Mouse (Mus musculus): ENCODE data around the gene Ndufs2. TPM values are rescaled to one million over a fixed set of nuclear protein-coding genes. Genes with fewer than 3 reads are reported as not detected.
A peak's percentile ranks its signal among the peaks of the same experiment; 100 is the strongest.

Ndufs2 gene
- polyA plus RNA-seq (2012; fragmentation: generic; extraction: Trizol): 227 TPM
- long read RNA-seq, experiment 1, transcript Ndufs2-201 (13 exons, 1,623 nt): major isoform, 188 of 246 reads
- long read RNA-seq, experiment 1, partial matches to known transcripts: 46 of 246 reads
- long read RNA-seq, experiment 1, other reads (novel, unspliced or antisense): 10 of 246 reads
- long read RNA-seq, experiment 2, transcript Ndufs2-201 (13 exons, 1,623 nt): major isoform, 590 of 638 reads
- long read RNA-seq, experiment 2, transcript Ndufs2-202 (12 exons, 1,545 nt): minor isoform, 22 of 638 reads
- long read RNA-seq, experiment 2, partial matches to known transcripts: 3 of 638 reads
- long read RNA-seq, experiment 2, other reads (novel, unspliced or antisense): 23 of 638 reads

DNA sequence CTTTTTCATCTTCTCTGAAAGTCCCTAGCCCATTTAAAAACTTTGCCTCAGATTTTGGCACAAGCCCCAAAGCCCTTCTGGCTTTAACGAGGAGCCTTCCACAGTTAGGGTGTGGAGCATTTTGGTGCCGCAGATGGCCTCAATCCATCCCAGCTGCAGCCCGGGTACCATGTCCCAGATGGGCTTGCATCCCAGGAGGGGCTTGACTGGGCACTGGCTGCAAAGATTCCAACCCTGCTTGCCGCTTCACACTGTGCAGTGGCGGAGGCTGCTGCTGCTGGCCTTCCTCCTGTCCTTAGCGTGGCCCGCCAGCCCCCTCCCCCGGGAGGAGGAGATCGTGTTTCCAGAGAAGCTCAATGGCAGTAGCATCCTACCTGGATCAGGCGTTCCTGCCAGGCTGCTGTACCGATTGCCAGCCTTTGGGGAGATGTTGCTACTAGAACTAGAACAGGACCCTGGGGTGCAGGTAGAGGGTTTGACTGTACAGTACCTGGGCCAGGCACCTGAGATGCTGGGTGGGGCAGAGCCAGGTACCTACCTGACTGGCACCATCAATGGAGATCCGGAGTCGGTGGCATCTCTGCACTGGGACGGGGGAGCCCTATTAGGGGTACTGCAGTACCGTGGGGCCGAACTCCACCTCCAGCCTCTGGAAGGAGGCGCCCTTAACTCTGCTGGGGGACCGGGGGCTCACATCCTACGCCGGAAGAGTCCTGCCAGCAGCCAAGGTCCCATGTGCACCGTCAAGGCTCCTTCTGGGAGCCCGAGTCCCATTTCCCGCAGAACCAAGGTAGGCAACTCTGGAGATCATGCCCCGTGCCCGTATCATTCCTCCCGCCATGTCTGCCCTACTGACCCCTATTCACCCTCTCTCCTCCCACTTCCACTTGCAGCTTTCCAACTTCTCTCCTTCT, at the start of gene Ndufs2:
Ndufs2 (minus strand) TSS at position 709 of the 914 bp plus-strand sequence.
- Histone ChIP-seq H3K36me3 (ENCODE audit: control insufficient read depth, insufficient read depth) (peaks cover 5% of the 10 kb centered on the region), H3K79me2 (ENCODE audit: control insufficient read depth, insufficient read depth) (peaks cover 9% of the 10 kb centered on the region), H3K27me3 (ENCODE audit: control insufficient read depth, insufficient read depth, insufficient read length) (no peaks in the 10 kb centered on the region), H3ac (ENCODE audit: control insufficient read depth, insufficient read length, low read depth) (peak within 1 kb of the TSS; percentile 72), H3K79me3 (ENCODE audit: low read depth) (peaks cover 8% of the 10 kb centered on the region), H3K4me3 (ENCODE audit: insufficient read depth, poor library complexity, severe bottlenecking) (peak within 1 kb of the TSS; percentile 29)
- no peak for TF ChIP-seq MAX (IDR thresholded peaks at IDR 0.05)
- no peak for TF ChIP-seq MYOG (IDR thresholded peaks at IDR 0.05; ENCODE audit: control insufficient read depth, extremely low read depth, insufficient read length)
- TF ChIP-seq MYOD1 (IDR thresholded peaks at IDR 0.05; ENCODE audit: control insufficient read depth, insufficient read length, low read depth): no peak
- no peak for TF ChIP-seq CEBPB (IDR thresholded peaks at IDR 0.05; ENCODE audit: low read depth)
- no peak for TF ChIP-seq USF1 (IDR thresholded peaks at IDR 0.05; ENCODE audit: low read depth)
- TF ChIP-seq FOSL1 (IDR thresholded peaks at IDR 0.05; ENCODE audit: insufficient read depth, low read length, poor library complexity, severe bottlenecking): no peak
- no peak for TF ChIP-seq CTCF (IDR thresholded peaks at IDR 0.05; ENCODE audit: control insufficient read depth, insufficient read depth, insufficient read length)

DNA sequence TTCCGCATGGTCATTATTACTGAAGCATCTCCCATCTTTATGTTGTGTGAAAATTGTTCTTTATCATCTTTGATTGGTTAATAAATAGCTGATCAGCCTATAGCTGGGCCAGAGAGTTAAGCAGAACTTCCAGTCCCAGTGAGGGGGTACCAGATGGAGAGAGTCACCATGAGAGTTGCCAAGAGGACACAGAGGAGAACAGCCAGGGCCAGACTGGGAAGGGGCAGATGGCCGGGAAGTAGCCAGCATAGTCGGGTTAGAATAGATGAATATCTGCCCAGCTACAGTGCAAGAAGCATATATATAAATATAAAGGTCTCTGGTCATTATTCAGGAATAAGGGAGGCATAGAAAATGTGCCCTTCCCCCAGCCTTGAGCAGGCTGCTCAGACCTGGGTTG, 47.0 kb upstream of the Ndufs2 start:
- no peak overlapping the region for H3K4me3 ChIP-seq (ENCODE audit: insufficient read depth, poor library complexity, severe bottlenecking)
- H3K36me3 ChIP-seq (ENCODE audit: control insufficient read depth, insufficient read depth): no peaks in the 10 kb centered on the region
- no peak overlapping the region for H3ac ChIP-seq (ENCODE audit: control insufficient read depth, insufficient read length, low read depth)
- peaks cover 11% of the 10 kb centered on the region for H3K79me2 ChIP-seq (ENCODE audit: control insufficient read depth, insufficient read depth)
- H3K27me3 ChIP-seq (ENCODE audit: control insufficient read depth, insufficient read depth, insufficient read length): no peaks in the 10 kb centered on the region
- TF ChIP-seq USF1 (IDR thresholded peaks at IDR 0.05; ENCODE audit: low read depth) (no peak), CEBPB (IDR thresholded peaks at IDR 0.05; ENCODE audit: low read depth) (no peak), MYOG (IDR thresholded peaks at IDR 0.05; ENCODE audit: control insufficient read depth, extremely low read depth, insufficient read length) (no peak), MYOD1 (IDR thresholded peaks at IDR 0.05; ENCODE audit: control insufficient read depth, insufficient read length, low read depth) (no peak), MAX (IDR thresholded peaks at IDR 0.05) (no peak), CTCF (IDR thresholded peaks at IDR 0.05; ENCODE audit: control insufficient read depth, insufficient read depth, insufficient read length) (no peak), FOSL1 (IDR thresholded peaks at IDR 0.05; ENCODE audit: insufficient read depth, low read length, poor library complexity, severe bottlenecking) (no peak)
- H3K79me3 ChIP-seq (ENCODE audit: low read depth): peaks cover 2% of the 10 kb centered on the region

DNA sequence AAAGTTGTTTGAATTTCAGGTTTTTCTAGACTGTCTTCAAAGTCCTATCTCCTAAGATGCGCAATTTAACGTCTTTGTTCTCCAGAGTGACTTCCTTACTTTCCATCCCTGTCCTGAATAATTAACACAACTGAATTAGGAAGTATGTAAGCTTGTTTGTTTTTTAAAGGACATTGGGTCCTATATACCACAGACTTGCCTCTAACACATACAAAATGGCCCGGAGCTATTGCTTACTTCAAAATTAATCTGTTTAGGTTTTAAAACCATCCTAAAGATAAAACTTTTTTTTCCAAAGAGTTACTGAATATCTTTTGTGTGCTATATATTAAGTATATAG, 43.8 kb upstream of the Ndufs2 start:
- Histone ChIP-seq H3K27me3 (ENCODE audit: control insufficient read depth, insufficient read depth, insufficient read length) (no peaks in the 10 kb centered on the region), H3K36me3 (ENCODE audit: control insufficient read depth, insufficient read depth) (no peaks in the 10 kb centered on the region), H3K4me3 (ENCODE audit: insufficient read depth, poor library complexity, severe bottlenecking) (peak overlapping the region; percentile 80), H3K79me3 (ENCODE audit: low read depth) (peaks cover 11% of the 10 kb centered on the region), H3ac (ENCODE audit: control insufficient read depth, insufficient read length, low read depth) (no peak overlapping the region), H3K79me2 (ENCODE audit: control insufficient read depth, insufficient read depth) (peaks cover 37% of the 10 kb centered on the region)
- TF ChIP-seq MYOD1 (IDR thresholded peaks at IDR 0.05; ENCODE audit: control insufficient read depth, insufficient read length, low read depth) (no peak), CEBPB (IDR thresholded peaks at IDR 0.05; ENCODE audit: low read depth) (no peak), CTCF (IDR thresholded peaks at IDR 0.05; ENCODE audit: control insufficient read depth, insufficient read depth, insufficient read length) (no peak), FOSL1 (IDR thresholded peaks at IDR 0.05; ENCODE audit: insufficient read depth, low read length, poor library complexity, severe bottlenecking) (no peak), MAX (IDR thresholded peaks at IDR 0.05) (no peak)

DNA sequence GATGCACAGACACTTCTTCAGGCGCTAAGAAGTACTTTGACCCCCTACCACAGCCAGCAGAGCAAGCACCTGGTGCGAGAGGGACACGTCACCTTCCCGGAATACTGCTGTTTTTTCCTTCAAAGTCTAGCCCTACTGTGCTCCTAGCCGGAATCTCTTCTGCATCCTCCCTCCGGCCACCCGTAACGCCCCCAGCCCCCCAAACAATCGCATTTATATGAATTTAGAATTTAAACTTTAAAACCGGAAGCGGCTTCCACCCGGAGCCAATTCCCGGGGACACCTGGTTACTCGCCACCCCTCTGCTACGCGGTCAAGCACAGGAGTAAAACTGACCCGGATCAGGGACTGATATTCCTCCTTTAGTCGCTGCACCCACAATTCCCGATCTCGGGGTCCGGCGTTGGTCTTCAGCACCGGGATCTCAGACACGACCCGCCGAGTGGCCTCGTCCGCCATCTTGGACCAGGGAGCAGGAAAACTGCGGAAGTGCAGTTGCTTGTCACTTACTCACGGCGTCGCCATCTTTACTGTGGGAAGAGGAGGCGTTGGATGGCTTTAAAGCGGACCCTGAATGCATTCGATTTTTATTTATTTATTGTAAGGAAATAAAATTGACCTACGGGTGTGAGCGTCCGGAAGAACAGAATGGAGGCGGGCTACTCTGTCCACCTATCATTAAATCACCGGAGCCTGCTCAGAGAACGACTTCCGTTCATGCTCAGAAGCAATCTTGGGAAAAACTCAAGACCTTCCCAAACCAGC, 43.3 kb upstream of the Ndufs2 start, which contains the start of gene Ufc1:
Ufc1 (minus strand) TSS at position 727 of the 765 bp plus-strand sequence.
- peaks cover 42% of the 10 kb centered on the region for H3K79me2 ChIP-seq (ENCODE audit: control insufficient read depth, insufficient read depth)
- H3K27me3 ChIP-seq (ENCODE audit: control insufficient read depth, insufficient read depth, insufficient read length): no peaks in the 10 kb centered on the region
- peaks cover 2% of the 10 kb centered on the region for H3K36me3 ChIP-seq (ENCODE audit: control insufficient read depth, insufficient read depth)
- H3K79me3 ChIP-seq (ENCODE audit: low read depth): peaks cover 11% of the 10 kb centered on the region
- no peak for TF ChIP-seq CTCF (IDR thresholded peaks at IDR 0.05; ENCODE audit: control insufficient read depth, insufficient read depth, insufficient read length)
- peak; percentile 11 for TF ChIP-seq MYOD1 (IDR thresholded peaks at IDR 0.05; ENCODE audit: control insufficient read depth, insufficient read length, low read depth)
- no peak for TF ChIP-seq MAX (IDR thresholded peaks at IDR 0.05)
- no peak for TF ChIP-seq USF1 (IDR thresholded peaks at IDR 0.05; ENCODE audit: low read depth)
- no peak for TF ChIP-seq CEBPB (IDR thresholded peaks at IDR 0.05; ENCODE audit: low read depth)
- no peak for TF ChIP-seq MYOG (IDR thresholded peaks at IDR 0.05; ENCODE audit: control insufficient read depth, extremely low read depth, insufficient read length)
- TF ChIP-seq FOSL1 (IDR thresholded peaks at IDR 0.05; ENCODE audit: insufficient read depth, low read length, poor library complexity, severe bottlenecking): no peak
- H3ac ChIP-seq (ENCODE audit: control insufficient read depth, insufficient read length, low read depth): peak within 1 kb of the TSS; percentile 98
- peak within 1 kb of the TSS; percentile 80 for H3K4me3 ChIP-seq (ENCODE audit: insufficient read depth, poor library complexity, severe bottlenecking)

DNA sequence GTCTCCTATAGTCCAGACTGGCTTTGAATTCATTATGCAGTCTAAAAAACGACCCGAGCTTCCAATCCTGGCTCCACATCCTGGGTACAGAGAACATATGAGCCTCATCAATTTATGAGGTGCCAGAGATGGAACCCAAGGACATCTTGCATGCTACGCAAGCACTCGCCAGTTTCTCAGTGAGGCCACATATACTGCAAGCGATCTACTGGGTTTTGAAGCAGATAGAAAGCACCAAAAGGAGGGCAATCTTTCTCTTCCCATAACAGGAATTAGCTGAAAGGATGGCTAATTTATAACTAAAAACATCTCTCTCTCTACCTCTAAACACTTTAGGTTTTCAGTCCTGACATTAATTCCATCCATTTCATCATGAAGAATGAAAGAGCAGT, 42.7 kb upstream of the Ndufs2 start:
- H3K27me3 ChIP-seq (ENCODE audit: control insufficient read depth, insufficient read depth, insufficient read length): no peaks in the 10 kb centered on the region
- H3K36me3 ChIP-seq (ENCODE audit: control insufficient read depth, insufficient read depth): peaks cover 8% of the 10 kb centered on the region
- peak overlapping the region; percentile 98 for H3ac ChIP-seq (ENCODE audit: control insufficient read depth, insufficient read length, low read depth)
- H3K79me2 ChIP-seq (ENCODE audit: control insufficient read depth, insufficient read depth): peaks cover 42% of the 10 kb centered on the region
- no peak for TF ChIP-seq CTCF (IDR thresholded peaks at IDR 0.05; ENCODE audit: control insufficient read depth, insufficient read depth, insufficient read length)
- no peak for TF ChIP-seq MAX (IDR thresholded peaks at IDR 0.05)
- TF ChIP-seq USF1 (IDR thresholded peaks at IDR 0.05; ENCODE audit: low read depth): no peak
- no peak for TF ChIP-seq MYOD1 (IDR thresholded peaks at IDR 0.05; ENCODE audit: control insufficient read depth, insufficient read length, low read depth)
- TF ChIP-seq FOSL1 (IDR thresholded peaks at IDR 0.05; ENCODE audit: insufficient read depth, low read length, poor library complexity, severe bottlenecking): no peak
- no peak for TF ChIP-seq CEBPB (IDR thresholded peaks at IDR 0.05; ENCODE audit: low read depth)
- no peak for TF ChIP-seq MYOG (IDR thresholded peaks at IDR 0.05; ENCODE audit: control insufficient read depth, extremely low read depth, insufficient read length)
- peaks cover 11% of the 10 kb centered on the region for H3K79me3 ChIP-seq (ENCODE audit: low read depth)
- peak overlapping the region; percentile 80 for H3K4me3 ChIP-seq (ENCODE audit: insufficient read depth, poor library complexity, severe bottlenecking)

Data from C2C12 (cell line).